In the genomic region with DNA sequence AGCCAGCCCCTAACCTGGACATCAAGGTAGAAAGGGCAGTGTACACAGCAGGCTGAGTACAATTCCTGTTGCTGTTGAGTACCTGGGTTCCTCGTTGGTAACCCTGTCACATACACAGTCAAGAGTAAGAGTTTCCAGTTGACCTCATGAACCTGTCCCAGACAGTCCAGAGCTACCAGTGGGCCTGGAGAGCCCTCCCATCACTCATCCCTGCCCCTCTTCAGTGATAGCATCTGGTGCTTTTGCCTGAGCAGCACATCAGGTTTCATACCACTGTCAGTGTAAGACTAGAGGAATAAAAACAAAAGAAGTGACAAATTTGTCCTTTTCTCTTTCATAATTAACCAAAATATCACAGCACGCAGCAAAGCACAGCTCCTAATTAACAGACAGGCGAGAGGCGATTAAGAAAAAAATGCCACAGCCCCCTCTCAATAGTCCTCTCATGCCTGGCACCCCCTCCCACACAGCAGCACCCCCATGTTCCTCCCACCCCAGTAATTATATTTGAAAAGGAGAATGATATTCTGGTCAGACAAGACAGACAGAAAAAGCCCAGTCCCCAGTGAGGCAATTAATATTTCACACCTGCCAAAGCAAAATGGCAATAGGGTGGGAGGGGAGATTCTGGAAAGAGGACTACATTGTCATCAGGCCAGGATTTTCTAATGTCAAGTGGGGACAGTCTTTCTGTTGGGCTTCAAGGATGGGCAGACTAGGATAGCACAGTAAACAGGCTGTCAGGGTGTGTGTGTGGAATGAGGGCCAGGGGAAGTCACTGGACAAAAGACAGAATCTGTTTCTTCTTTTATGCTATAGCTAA, we compare ENCODE assay signal across 19 mouse cellular contexts.
DNase-seq lines count a peak whose midpoint lies in the region; ATAC-seq and TF ChIP-seq lines count a peak whose summit lies in the region.
"Had no signal": no experiment of that assay in that cellular context is flagged by ENCODE, and none has a peak within 500 bp of the region (broad histone marks: within the 10 kb centered on the region; RNA-seq: fewer than 3 reads in every experiment).

No protein-coding gene starts in this region.

- H3K9ac ChIP-seq in hindbrain, embryonic 11.5 days (ENCODE audit: low read depth, low read length): no peak overlapping the region
- no peak overlapping the region for H3K9ac ChIP-seq in hindbrain, postnatal 0 days (replicated peaks; ENCODE audit: low read length)
- no peak overlapping the region for H3K9ac ChIP-seq in forebrain, embryonic 12.5 days
- H3K9ac ChIP-seq in forebrain, embryonic 15.5 days (replicated peaks): no peak overlapping the region
- H3K9ac ChIP-seq in midbrain, embryonic 15.5 days: no peak overlapping the region
- H3K9ac ChIP-seq: limb, embryonic 13.5 days; liver, embryonic 14.5 days had no signal

- no peak for DNase-seq in hindbrain, embryonic 11.5 days (ENCODE audit: low spot score)
- DNase-seq in hindbrain, postnatal 0 days (ENCODE audit: low spot score): no peak
- DNase-seq in gastrocnemius, postnatal 36 days: no peak
- DNase-seq in thymus, postnatal 36 days: no peak
- no peak for DNase-seq in thymus, postnatal 25 days
- DNase-seq: cerebellum, postnatal 36 days; kidney, adult 8-10 months; lung, postnatal 10 days; right cerebral cortex, postnatal 14 days had no signal

- no peaks in the 10 kb centered on the region for H3K27me3 ChIP-seq in hindbrain, embryonic 11.5 days (ENCODE audit: control insufficient read depth, insufficient read depth, low read length)
- no peaks in the 10 kb centered on the region for H3K27me3 ChIP-seq in hindbrain, postnatal 0 days (ENCODE audit: insufficient read depth, low read length)
- no peaks in the 10 kb centered on the region for H3K27me3 ChIP-seq in forebrain, embryonic 12.5 days
- H3K27me3 ChIP-seq in forebrain, embryonic 15.5 days: no peaks in the 10 kb centered on the region
- H3K27me3 ChIP-seq in midbrain, embryonic 15.5 days (replicated peaks): no peaks in the 10 kb centered on the region
- H3K27me3 ChIP-seq: limb, embryonic 13.5 days had no signal

- ATAC-seq in hindbrain, embryonic 11.5 days (ENCODE audit: low FRiP score): peak; percentile 59
- ATAC-seq in hindbrain, postnatal 0 days: no peak
- ATAC-seq in forebrain, embryonic 12.5 days (ENCODE audit: low FRiP score): peak; percentile 78; the same call in 1 of the 2 replicates
- ATAC-seq in forebrain, embryonic 15.5 days (replicated peaks): peak; percentile 80
- peak; percentile 63 for ATAC-seq in midbrain, embryonic 15.5 days (replicated peaks)
- ATAC-seq: CD4-positive, CD25-positive, alpha-beta regulatory T cell, adult 4 months had no signal

- no peaks in the 10 kb centered on the region for H3K36me3 ChIP-seq in hindbrain, embryonic 11.5 days (ENCODE audit: control insufficient read depth, insufficient read depth, low read length)
- no peaks in the 10 kb centered on the region for H3K36me3 ChIP-seq in hindbrain, postnatal 0 days (ENCODE audit: insufficient read depth, low read length)
- H3K36me3 ChIP-seq in forebrain, embryonic 12.5 days (replicated peaks): no peaks in the 10 kb centered on the region
- no peaks in the 10 kb centered on the region for H3K36me3 ChIP-seq in forebrain, embryonic 15.5 days
- no peaks in the 10 kb centered on the region for H3K36me3 ChIP-seq in midbrain, embryonic 15.5 days (replicated peaks)
- H3K36me3 ChIP-seq: embryonic facial prominence, embryonic 10.5 days; G1E; limb, embryonic 13.5 days had no signal

- no peak for TF ChIP-seq CTCF in hindbrain, postnatal 0 days (IDR thresholded peaks at IDR 0.05; ENCODE audit: low read depth)

- intact Hi-C loops in gastrocnemius, postnatal 36 days (cut with DNase I): no loop called here

- no peak overlapping the region for H3K27ac ChIP-seq in hindbrain, embryonic 11.5 days (ENCODE audit: low read depth, low read length)
- H3K27ac ChIP-seq in hindbrain, postnatal 0 days: no peak overlapping the region
- H3K27ac ChIP-seq in forebrain, embryonic 12.5 days: peak overlapping the region; percentile 58; the same call in 1 of the 2 replicates
- H3K27ac ChIP-seq in forebrain, embryonic 15.5 days (replicated peaks): peak overlapping the region; percentile 27
- no peak overlapping the region for H3K27ac ChIP-seq in midbrain, embryonic 15.5 days
- H3K27ac ChIP-seq: embryonic facial prominence, embryonic 10.5 days; limb, embryonic 13.5 days; liver, embryonic 14.5 days; stomach, postnatal 0 days had no signal

- H3K4me2 ChIP-seq in hindbrain, embryonic 11.5 days (replicated peaks; ENCODE audit: low read depth, low read length): no peak overlapping the region
- no peak overlapping the region for H3K4me2 ChIP-seq in hindbrain, postnatal 0 days (ENCODE audit: low read depth, low read length)
- no peak overlapping the region for H3K4me2 ChIP-seq in forebrain, embryonic 12.5 days
- no peak overlapping the region for H3K4me2 ChIP-seq in forebrain, embryonic 15.5 days (replicated peaks)
- H3K4me2 ChIP-seq in midbrain, embryonic 15.5 days: no peak overlapping the region
- H3K4me2 ChIP-seq: limb, embryonic 13.5 days had no signal

- 76% methylated on average over 4 of the region's 4 CpGs for WGBS in hindbrain, embryonic 11.5 days
- WGBS in hindbrain, postnatal 0 days: 65% methylated on average over 4 of the region's 4 CpGs
- 60% methylated on average over 4 of the region's 4 CpGs for WGBS in forebrain, embryonic 12.5 days
- WGBS in forebrain, embryonic 15.5 days: 41% methylated on average over 4 of the region's 4 CpGs
- WGBS in midbrain, embryonic 15.5 days: 70% methylated on average over 4 of the region's 4 CpGs

- H3K4me1 ChIP-seq in hindbrain, embryonic 11.5 days (replicated peaks; ENCODE audit: control insufficient read depth, insufficient read depth, low read length): no peaks in the 10 kb centered on the region
- H3K4me1 ChIP-seq in hindbrain, postnatal 0 days (ENCODE audit: insufficient read depth, low read length): no peaks in the 10 kb centered on the region
- H3K4me1 ChIP-seq in forebrain, embryonic 12.5 days: peaks cover 13% of the 10 kb centered on the region; the same call in 1 of the 2 replicates
- H3K4me1 ChIP-seq in forebrain, embryonic 15.5 days: peaks cover 10% of the 10 kb centered on the region; the same call in 1 of the 2 replicates
- no peaks in the 10 kb centered on the region for H3K4me1 ChIP-seq in midbrain, embryonic 15.5 days
- H3K4me1 ChIP-seq: embryonic facial prominence, embryonic 10.5 days; limb, embryonic 13.5 days; megakaryocyte, embryonic 14.5 days had no signal

- H3K9me3 ChIP-seq in hindbrain, embryonic 11.5 days (ENCODE audit: control insufficient read depth, low read length): no peaks in the 10 kb centered on the region
- no peaks in the 10 kb centered on the region for H3K9me3 ChIP-seq in hindbrain, postnatal 0 days (ENCODE audit: low read length)
- H3K9me3 ChIP-seq in forebrain, embryonic 12.5 days: no peaks in the 10 kb centered on the region
- no peaks in the 10 kb centered on the region for H3K9me3 ChIP-seq in forebrain, embryonic 15.5 days
- H3K9me3 ChIP-seq in midbrain, embryonic 15.5 days: no peaks in the 10 kb centered on the region
- H3K9me3 ChIP-seq: embryonic facial prominence, embryonic 10.5 days; G1E; limb, embryonic 13.5 days; megakaryocyte, embryonic 14.5 days had no signal

- no peak overlapping the region for H3K4me3 ChIP-seq in hindbrain, embryonic 11.5 days (ENCODE audit: low read depth, low read length)
- no peak overlapping the region for H3K4me3 ChIP-seq in hindbrain, postnatal 0 days (ENCODE audit: low read length)
- H3K4me3 ChIP-seq in forebrain, embryonic 12.5 days (replicated peaks): no peak overlapping the region
- no peak overlapping the region for H3K4me3 ChIP-seq in forebrain, embryonic 15.5 days
- H3K4me3 ChIP-seq in midbrain, embryonic 15.5 days: no peak overlapping the region
- H3K4me3 ChIP-seq: embryonic facial prominence, embryonic 10.5 days; limb, embryonic 13.5 days; megakaryocyte, embryonic 14.5 days had no signal

Comparison
In these comparisons a context has a peak if more than half of its experiments do, and no peak if none do; other contexts are left out.
1. H3K27ac ChIP-seq: peak in forebrain, embryonic 12.5 days (single experiment) and forebrain, embryonic 15.5 days (single experiment); none in hindbrain, embryonic 11.5 days (single experiment), hindbrain, postnatal 0 days (single experiment) and midbrain, embryonic 15.5 days (single experiment).